Mouse (Mus musculus): ENCODE measurements around the gene Krtap12-1. TPM values are rescaled to one million over a fixed set of nuclear protein-coding genes. Genes with fewer than 3 reads are reported as not detected.
"Not testable (repeated sequence)": the region's sequence is repeated elsewhere in the genome, so short reads cannot be mapped to it uniquely, and the experiment has no call there.

Gene Krtap12-1
- not detected in 2 replicates for polyA plus RNA-seq (2015; fragmentation: Nextera tagmentation; extraction: Ambion mirVana)

DNA sequence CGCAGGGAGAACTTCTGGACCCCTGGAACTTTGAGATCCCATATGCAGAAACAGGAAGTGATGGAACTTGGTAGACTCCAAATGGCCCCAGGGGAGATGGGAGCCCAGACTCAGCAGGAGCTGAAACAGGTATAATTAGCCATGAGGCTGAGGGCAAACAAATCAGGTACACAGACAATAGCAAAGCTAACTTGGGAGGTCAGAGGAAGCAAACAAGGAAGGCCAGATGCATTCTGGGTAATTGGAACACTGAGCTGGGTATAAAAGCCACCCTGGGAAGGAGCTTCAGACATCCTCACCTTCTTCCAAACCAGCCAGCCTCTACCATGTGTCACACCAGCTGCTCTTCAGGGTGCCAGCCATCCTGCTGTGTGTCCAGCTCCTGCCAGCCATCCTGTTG is at the start of gene Krtap12-1:
Gene Krtap12-1, plus strand, starts transcription at position 301 of the 400 bp plus-strand sequence.
- H3K4me2 ChIP-seq (replicated peaks); H3K4me3 ChIP-seq (replicated peaks); H3K27me3 ChIP-seq; H3K4me1 ChIP-seq (replicated peaks); H3K27ac ChIP-seq; ATAC-seq; H3K36me3 ChIP-seq; H3K9ac ChIP-seq (replicated peaks); H3K9me3 ChIP-seq: not testable (repeated sequence)
- 93% methylated on average over 1 of the region's 1 CpGs for WGBS

DNA sequence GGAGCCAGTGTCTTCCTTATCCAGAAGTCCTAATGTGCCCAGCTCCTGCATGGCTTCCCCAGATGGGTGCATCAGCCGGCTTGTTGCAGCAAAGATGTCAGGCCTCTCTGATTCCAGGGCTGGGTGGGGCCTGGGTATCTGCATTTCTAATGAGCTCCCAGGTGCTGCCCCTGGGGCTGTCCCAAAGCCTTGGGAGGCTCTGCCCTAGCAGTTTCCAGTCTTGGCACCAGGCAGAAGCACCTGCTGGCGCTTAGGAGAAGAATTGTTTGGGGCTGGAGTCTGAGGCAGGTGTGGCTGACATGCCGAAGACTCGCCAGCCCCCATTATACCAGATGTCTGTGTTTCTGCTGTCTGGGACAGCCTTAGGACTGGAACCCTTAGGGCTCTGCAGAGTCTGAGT is 49.7 kb upstream of the Krtap12-1 start:
- Histone ChIP-seq H3K27me3 (no peaks in the 10 kb centered on the region), H3K27ac (no peak overlapping the region), H3K36me3 (no peaks in the 10 kb centered on the region), H3K4me3 (replicated peaks) (no peak overlapping the region), H3K4me2 (replicated peaks) (no peak overlapping the region), H3K4me1 (replicated peaks) (0 out of 2 replicates have a peak, but pooled peaks cover 4% of the 10 kb centered on the region), H3K9ac (replicated peaks) (no peak overlapping the region), H3K9me3 (no peaks in the 10 kb centered on the region)
- no peak for ATAC-seq
- 81% methylated on average over 4 of the region's 4 CpGs for WGBS

DNA sequence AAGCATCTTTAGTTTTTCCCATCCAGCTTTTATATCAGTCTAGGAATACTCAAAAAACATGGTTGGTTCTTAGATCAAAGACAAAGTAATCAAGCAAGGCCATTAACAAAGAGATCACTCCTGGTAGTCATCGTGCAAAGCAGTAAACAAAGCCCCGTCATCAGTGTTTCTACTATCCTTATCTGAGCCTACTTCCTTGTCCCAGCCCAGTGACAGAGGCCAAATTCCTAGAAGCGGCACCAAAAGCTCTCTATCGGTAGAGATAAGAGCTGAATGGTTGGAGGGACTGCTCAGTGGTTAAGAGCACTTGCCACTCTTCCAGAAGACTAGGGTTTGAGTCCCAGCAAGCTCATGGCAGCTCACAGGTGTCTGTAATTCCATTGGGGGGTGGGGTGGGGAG is 48.9 kb upstream of the Krtap12-1 start:
- H3K4me3 ChIP-seq (replicated peaks): no peak overlapping the region
- no peaks in the 10 kb centered on the region for H3K36me3 ChIP-seq
- no peaks in the 10 kb centered on the region for H3K9me3 ChIP-seq
- WGBS: 82% methylated on average over 4 of the region's 4 CpGs
- no peak for ATAC-seq
- H3K27ac ChIP-seq: no peak overlapping the region
- no peak overlapping the region for H3K9ac ChIP-seq (replicated peaks)
- H3K4me2 ChIP-seq (replicated peaks): no peak overlapping the region
- peaks cover 3% of the 10 kb centered on the region; the same call in 1 of the 2 replicates for H3K27me3 ChIP-seq
- 0 out of 2 replicates have a peak, but pooled peaks cover 4% of the 10 kb centered on the region for H3K4me1 ChIP-seq (replicated peaks)

DNA sequence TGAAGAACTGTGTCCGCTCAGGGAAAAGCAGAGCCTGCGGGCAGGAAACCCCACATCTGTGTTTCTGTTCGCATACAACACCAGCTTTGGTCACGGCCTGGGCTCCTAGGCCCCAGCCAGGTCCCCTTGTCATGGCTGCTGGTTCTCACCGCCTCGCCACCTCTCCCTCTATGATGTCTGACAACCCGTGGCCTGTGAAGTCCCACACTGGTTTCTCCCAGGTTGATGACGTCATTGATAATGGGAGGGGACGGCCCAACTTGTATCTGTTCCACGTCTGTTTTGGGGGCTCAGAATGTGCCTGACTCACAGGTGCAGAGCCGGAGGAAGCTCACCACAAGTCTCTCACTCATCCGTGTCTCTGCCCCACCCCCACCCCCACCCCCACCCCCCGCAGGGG is 46.6 kb upstream of the Krtap12-1 start:
- peaks cover 24% of the 10 kb centered on the region for H3K27me3 ChIP-seq
- WGBS: 61% methylated on average over 13 of the region's 13 CpGs

DNA sequence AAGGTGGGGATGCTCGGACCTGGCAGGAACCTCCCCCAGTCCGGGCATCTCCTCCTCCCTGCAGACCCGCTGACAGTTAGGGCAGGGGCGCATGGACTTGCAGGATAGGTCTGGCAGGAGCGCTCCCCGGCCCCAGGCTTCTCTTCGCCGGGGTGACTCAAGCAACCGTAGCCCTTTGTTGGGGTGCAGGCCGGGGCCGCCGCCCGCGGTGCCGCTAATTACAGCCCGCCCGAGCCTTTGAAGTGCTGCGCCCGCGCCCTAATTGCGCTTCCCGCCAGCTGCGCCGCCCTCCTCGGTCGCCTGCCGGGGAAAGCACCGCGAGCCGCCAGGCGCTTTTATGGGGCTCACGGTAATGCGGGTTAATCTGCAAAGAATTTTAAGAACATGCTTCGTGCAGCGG is 42.8 kb upstream of the Krtap12-1 start:
- Histone ChIP-seq H3K36me3 (no peaks in the 10 kb centered on the region), H3K27ac (no peak overlapping the region; the same call in 1 of the 2 replicates), H3K4me1 (replicated peaks) (peaks cover 19% of the 10 kb centered on the region), H3K9ac (replicated peaks) (peak overlapping the region; percentile 23; the same call in 1 of the 2 replicates), H3K27me3 (peaks cover 27% of the 10 kb centered on the region), H3K4me2 (replicated peaks) (peak overlapping the region; percentile 67), H3K4me3 (replicated peaks) (peak overlapping the region; percentile 35), H3K9me3 (no peaks in the 10 kb centered on the region)
- peak; percentile 72 for ATAC-seq
- WGBS: under 1% methylated on average over 34 of the region's 35 CpGs

More for the DNA sequence above, 46.6 kb upstream of the Krtap12-1 start:
- H3K4me2 ChIP-seq (replicated peaks): no peak overlapping the region
- H3K4me3 ChIP-seq (replicated peaks): no peak overlapping the region
- no peak overlapping the region for H3K27ac ChIP-seq
- H3K9me3 ChIP-seq: no peaks in the 10 kb centered on the region
- no peaks in the 10 kb centered on the region for H3K36me3 ChIP-seq
- ATAC-seq: no peak
- no peak overlapping the region for H3K9ac ChIP-seq (replicated peaks)
- peaks cover 19% of the 10 kb centered on the region for H3K4me1 ChIP-seq (replicated peaks)

DNA sequence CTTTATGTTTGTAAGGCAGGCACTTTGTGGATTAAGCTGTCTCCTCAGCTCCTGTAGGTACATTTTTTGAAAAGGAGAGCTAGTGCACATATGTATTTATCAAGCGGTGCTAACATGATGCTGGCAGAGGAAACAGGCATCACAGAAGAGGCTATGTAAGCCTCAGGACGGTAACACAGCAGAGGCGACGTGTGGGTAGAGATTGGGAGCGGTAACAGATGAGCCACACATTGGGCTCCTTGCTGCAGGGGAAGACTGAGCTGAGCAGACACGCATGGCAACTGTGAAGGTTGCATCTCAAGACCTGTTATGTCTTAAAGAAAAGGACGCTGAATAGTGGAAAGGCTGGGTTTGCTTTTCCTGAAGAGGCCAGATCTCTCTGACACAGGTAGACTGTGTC is 37.4 kb upstream of the Krtap12-1 start:
- H3K27ac ChIP-seq: no peak overlapping the region
- H3K9me3 ChIP-seq: no peaks in the 10 kb centered on the region
- peaks cover 25% of the 10 kb centered on the region for H3K4me1 ChIP-seq (replicated peaks)
- H3K36me3 ChIP-seq: no peaks in the 10 kb centered on the region
- no peak for ATAC-seq
- peaks cover 43% of the 10 kb centered on the region for H3K27me3 ChIP-seq
- no peak overlapping the region for H3K4me2 ChIP-seq (replicated peaks)
- H3K9ac ChIP-seq (replicated peaks): no peak overlapping the region
- WGBS: 79% methylated on average over 7 of the region's 7 CpGs
- H3K4me3 ChIP-seq (replicated peaks): no peak overlapping the region

DNA sequence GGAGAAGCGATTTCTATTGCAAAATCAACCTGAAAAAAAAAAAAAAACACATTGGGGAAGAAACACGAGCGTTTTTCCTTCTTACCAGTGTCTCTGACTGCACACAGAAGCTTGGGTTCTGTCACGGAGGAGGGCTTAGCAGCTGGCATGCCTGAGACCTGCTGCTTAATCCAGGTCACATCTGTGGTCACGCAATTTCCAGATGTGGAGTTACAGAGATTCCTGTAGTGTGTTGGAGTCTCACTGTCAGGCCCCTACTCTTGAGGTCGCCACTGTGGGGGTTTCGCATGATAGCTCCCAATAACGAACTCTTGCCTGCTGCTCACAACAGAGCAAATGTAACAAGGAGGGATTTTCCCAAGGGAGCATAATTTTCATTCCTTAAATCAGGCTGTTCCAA is 36.2 kb upstream of the Krtap12-1 start:
- no peak for ATAC-seq
- Histone ChIP-seq H3K4me2 (replicated peaks) (no peak overlapping the region), H3K9ac (replicated peaks) (no peak overlapping the region), H3K4me1 (replicated peaks) (peaks cover 23% of the 10 kb centered on the region), H3K27ac (no peak overlapping the region), H3K9me3 (no peaks in the 10 kb centered on the region), H3K27me3 (peaks cover 38% of the 10 kb centered on the region), H3K4me3 (replicated peaks) (no peak overlapping the region), H3K36me3 (no peaks in the 10 kb centered on the region)
- 34% methylated on average over 8 of the region's 8 CpGs for WGBS

DNA sequence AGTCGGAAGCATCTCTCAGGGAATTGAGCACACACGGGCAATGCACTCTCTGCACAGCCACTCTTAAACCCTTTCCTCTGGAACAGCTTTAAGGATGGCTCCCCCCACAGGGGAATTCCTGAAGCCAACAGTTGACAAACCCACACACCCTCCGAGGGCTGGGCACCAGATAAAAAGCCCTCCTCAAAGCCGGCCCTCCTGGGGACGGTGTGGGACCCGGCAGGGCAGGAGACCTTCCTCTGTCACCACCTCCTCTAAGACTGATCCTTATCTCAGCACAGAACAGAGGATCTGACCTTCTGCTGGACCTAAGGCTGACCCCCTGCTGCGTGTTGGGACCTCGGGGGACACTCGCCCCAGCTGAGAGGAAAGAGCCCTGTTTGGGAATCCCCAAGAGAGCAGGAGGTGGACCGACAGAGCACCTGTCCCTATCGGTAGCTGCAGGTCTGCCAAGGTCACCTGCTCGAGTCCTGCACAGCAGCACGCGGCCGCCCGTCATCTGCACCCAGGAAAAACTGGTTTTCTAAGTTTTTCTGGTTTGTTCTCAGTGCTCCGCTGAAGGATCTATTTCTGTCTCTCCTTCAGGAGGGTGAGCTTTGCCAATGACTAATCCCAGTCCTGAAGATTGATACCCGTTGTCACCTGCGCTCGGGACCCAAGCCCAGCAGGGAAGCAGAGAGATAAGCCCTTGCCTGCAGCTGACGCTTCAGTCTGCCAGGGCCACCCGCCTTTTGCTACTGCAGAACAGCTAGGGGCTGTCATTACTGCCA is 34.3 kb upstream of the Krtap12-1 start, which contains the start of gene Tspear:
Gene Tspear, plus strand, starts transcription at position 675 of the 770 bp plus-strand sequence.
- H3K4me1 ChIP-seq (replicated peaks): peaks cover 31% of the 10 kb centered on the region
- H3K27ac ChIP-seq: no peak within 1 kb of the TSS
- no peak within 1 kb of the TSS for H3K4me3 ChIP-seq (replicated peaks)
- H3K27me3 ChIP-seq: peaks cover 38% of the 10 kb centered on the region
- no peak within 1 kb of the TSS; the same call in 1 of the 2 replicates for H3K9ac ChIP-seq (replicated peaks)
- H3K9me3 ChIP-seq: no peaks in the 10 kb centered on the region
- H3K36me3 ChIP-seq: no peaks in the 10 kb centered on the region
- H3K4me2 ChIP-seq (replicated peaks): no peak within 1 kb of the TSS
- ATAC-seq: no peak
- WGBS: 6% methylated on average over 22 of the region's 22 CpGs

DNA sequence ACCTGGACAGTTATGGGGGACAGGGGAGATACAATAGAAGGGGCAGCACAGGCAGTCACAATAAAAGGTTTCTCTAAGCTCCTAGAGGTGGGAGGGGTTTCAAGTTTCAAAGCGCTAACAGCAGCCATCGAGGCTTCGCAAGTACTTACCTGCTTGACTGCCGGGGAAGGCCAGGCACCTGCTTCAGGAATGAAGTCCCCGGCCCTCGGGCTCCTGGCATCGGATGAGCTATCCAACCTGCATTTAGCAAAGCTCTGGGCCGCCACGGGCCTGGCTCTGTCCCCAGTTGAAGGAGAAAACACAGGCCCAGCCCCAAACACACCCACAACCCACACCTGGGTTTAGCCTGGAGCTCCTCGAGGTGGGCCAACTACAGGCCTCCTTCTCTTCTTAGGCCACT is 33.4 kb upstream of the Krtap12-1 start:
- Histone ChIP-seq H3K4me2 (replicated peaks) (no peak overlapping the region), H3K4me1 (replicated peaks) (peaks cover 31% of the 10 kb centered on the region), H3K9me3 (no peaks in the 10 kb centered on the region), H3K27ac (no peak overlapping the region), H3K27me3 (peaks cover 38% of the 10 kb centered on the region), H3K4me3 (replicated peaks) (no peak overlapping the region), H3K36me3 (no peaks in the 10 kb centered on the region), H3K9ac (replicated peaks) (no peak overlapping the region)
- ATAC-seq: no peak
- 33% methylated on average over 10 of the region's 10 CpGs for WGBS

DNA sequence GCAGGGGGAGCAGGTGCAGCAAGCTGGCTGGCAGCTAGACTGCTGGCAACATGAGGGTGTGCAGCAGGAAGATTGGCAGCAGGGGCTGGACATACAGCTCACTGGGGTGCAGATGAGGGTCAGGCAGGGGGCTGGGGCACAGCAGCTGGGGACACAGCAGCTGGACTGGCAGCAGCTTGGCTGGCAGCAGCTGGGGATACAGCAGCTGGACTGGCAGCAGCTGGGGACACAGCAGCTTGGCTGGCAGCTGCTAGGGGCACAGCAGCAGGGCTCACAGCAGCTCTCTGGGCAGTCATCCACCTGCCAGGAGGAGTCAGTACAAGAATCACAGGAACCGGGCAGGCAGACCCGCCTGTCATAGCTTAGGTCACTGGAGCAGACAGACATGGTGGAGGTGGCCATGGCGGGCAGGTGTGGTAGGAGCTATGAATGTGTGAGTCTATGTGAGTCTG is 30.0 kb upstream of the Krtap12-1 start, which contains the start of gene Gm19402:
Gene Gm19402, minus strand, starts transcription at position 402 of the 452 bp plus-strand sequence.
- H3K4me3 ChIP-seq (replicated peaks); H3K27ac ChIP-seq; H3K9me3 ChIP-seq; ATAC-seq; H3K9ac ChIP-seq (replicated peaks); H3K36me3 ChIP-seq; H3K4me2 ChIP-seq (replicated peaks): not testable (repeated sequence)
- Histone ChIP-seq H3K4me1 (replicated peaks) (peaks cover 23% of the 10 kb centered on the region), H3K27me3 (peaks cover 29% of the 10 kb centered on the region)
- WGBS: 60% methylated on average over 3 of the region's 3 CpGs

DNA sequence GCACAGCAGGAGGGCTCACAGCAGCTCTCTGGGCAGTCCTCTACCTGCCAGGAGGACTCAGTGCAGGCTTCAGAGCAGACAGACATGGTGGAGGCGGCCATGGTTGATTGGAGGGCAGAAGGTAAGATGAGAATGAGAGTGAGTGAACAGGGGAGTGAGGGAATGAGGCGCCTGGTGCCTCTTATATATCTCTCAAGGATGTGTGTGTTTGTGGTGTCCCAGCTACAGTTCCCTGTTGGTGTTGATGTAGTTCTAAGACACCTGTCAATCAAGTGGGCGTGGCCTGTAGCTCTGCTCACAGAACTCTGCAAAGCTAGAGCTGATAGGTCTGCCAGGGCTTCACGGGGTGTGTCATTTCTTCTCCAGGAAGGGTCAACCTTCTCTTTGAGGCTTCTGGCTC is 23.3 kb upstream of the Krtap12-1 start, which contains the start of gene Gm9508:
Gene Gm9508, minus strand, starts transcription at position 101 of the 400 bp plus-strand sequence.
- no peak within 1 kb of the TSS for H3K4me3 ChIP-seq (replicated peaks)
- H3K4me2 ChIP-seq (replicated peaks): no peak within 1 kb of the TSS
- H3K9me3 ChIP-seq: no peaks in the 10 kb centered on the region
- WGBS: 40% methylated on average over 4 of the region's 4 CpGs
- H3K27me3 ChIP-seq: no peaks in the 10 kb centered on the region
- ATAC-seq: no peak
- H3K9ac ChIP-seq (replicated peaks): no peak within 1 kb of the TSS
- H3K4me1 ChIP-seq (replicated peaks): no peaks in the 10 kb centered on the region
- no peak within 1 kb of the TSS for H3K27ac ChIP-seq
- H3K36me3 ChIP-seq: no peaks in the 10 kb centered on the region

DNA sequence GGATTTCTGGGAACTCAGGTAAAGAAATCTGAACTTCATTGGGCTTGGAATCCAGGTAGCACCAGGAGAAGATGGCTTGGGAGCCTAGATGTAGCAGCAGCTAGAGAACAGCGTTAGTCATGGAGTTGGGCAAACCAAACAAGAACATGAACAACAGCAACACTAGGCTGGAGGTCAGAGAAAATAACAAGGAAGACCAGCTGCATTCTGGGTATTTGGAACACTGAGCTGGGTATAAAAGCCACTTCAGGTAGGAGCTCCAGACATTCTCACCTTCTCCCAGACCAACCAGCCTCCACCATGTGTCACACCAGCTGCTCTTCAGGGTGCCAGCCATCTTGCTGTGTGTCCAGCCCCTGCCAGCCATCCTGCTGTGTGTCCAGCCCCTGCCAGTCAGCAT is 14.1 kb upstream of the Krtap12-1 start, which contains the start of gene Gm10272:
Gene Gm10272, plus strand, starts transcription at position 301 of the 400 bp plus-strand sequence.
- H3K36me3 ChIP-seq: no peaks in the 10 kb centered on the region
- peaks cover 14% of the 10 kb centered on the region for H3K9me3 ChIP-seq
- no peaks in the 10 kb centered on the region for H3K27me3 ChIP-seq
- no peak within 1 kb of the TSS for H3K27ac ChIP-seq
- no peak within 1 kb of the TSS for H3K4me2 ChIP-seq (replicated peaks)
- no peaks in the 10 kb centered on the region for H3K4me1 ChIP-seq (replicated peaks)
- 97% methylated on average over 1 of the region's 1 CpGs for WGBS
- no peak for ATAC-seq
- H3K4me3 ChIP-seq (replicated peaks): no peak within 1 kb of the TSS
- H3K9ac ChIP-seq (replicated peaks): no peak within 1 kb of the TSS

Data from midbrain, embryonic 13.5 days (tissue).